Mouse (Mus musculus): ENCODE measurements at regions not wholly inside any gene's neighbourhood (a gene's known extent, or its start where the extent isn't known, plus 50 kb on each side); places are given as distances from the start of the nearest gene placed in this dataset.

- Histone ChIP-seq H3K4me2 (ENCODE audit: low read depth, low read length) (no peak overlapping the region), H3K4me3 (ENCODE audit: low read depth, low read length) (no peak overlapping the region), H3K4me1 (ENCODE audit: control insufficient read depth, insufficient read depth) (no peaks in the 10 kb centered on the region), H3K9me3 (replicated peaks; ENCODE audit: control insufficient read depth, low read length) (no peaks in the 10 kb centered on the region), H3K27me3 (ENCODE audit: control insufficient read depth, insufficient read depth, low read length) (no peaks in the 10 kb centered on the region), H3K27ac (ENCODE audit: low read depth) (no peak overlapping the region), H3K36me3 (replicated peaks; ENCODE audit: control insufficient read depth, insufficient read depth, low read length) (no peaks in the 10 kb centered on the region), H3K9ac (replicated peaks; ENCODE audit: low read depth, low read length) (no peak overlapping the region)
- TF ChIP-seq CTCF (IDR thresholded peaks at IDR 0.05; ENCODE audit: low read depth) = no peak
- no peak for TF ChIP-seq EP300 (IDR thresholded peaks at IDR 0.05; ENCODE audit: low read depth)
- DNase-seq (ENCODE audit: low spot score) (no peak), ATAC-seq (ENCODE audit: insufficient read depth, low read depth) (no peak)
- WGBS = 77% methylated on average over 20 of the region's 20 CpGs
Observed at GRCm38 (mm10) chr13:115346115-115347021, 244.6 kb upstream of the Itga1 start.

GRCm38 (mm10) chr13:115329000-115329960, 227.5 kb upstream of the Itga1 start:
- 78% methylated on average over 9 of the region's 9 CpGs for WGBS
- Histone ChIP-seq H3K27me3 (ENCODE audit: control insufficient read depth, insufficient read depth, low read length) (no peaks in the 10 kb centered on the region), H3K9me3 (replicated peaks; ENCODE audit: control insufficient read depth, low read length) (no peaks in the 10 kb centered on the region), H3K4me3 (ENCODE audit: low read depth, low read length) (no peak overlapping the region), H3K4me1 (ENCODE audit: control insufficient read depth, insufficient read depth) (no peaks in the 10 kb centered on the region), H3K4me2 (ENCODE audit: low read depth, low read length) (no peak overlapping the region), H3K9ac (replicated peaks; ENCODE audit: low read depth, low read length) (no peak overlapping the region), H3K27ac (ENCODE audit: low read depth) (no peak overlapping the region), H3K36me3 (replicated peaks; ENCODE audit: control insufficient read depth, insufficient read depth, low read length) (no peaks in the 10 kb centered on the region)
- DNase-seq (ENCODE audit: low spot score) (no peak), ATAC-seq (ENCODE audit: insufficient read depth, low read depth) (no peak)
- TF ChIP-seq EP300 (IDR thresholded peaks at IDR 0.05; ENCODE audit: low read depth) (no peak), CTCF (IDR thresholded peaks at IDR 0.05; ENCODE audit: low read depth) (no peak)

GRCm38 (mm10) chr13:115326294-115326693, 224.5 kb upstream of the Itga1 start:
- no peak overlapping the region for H3K4me2 ChIP-seq (ENCODE audit: low read depth, low read length)
- no peaks in the 10 kb centered on the region for H3K36me3 ChIP-seq (replicated peaks; ENCODE audit: control insufficient read depth, insufficient read depth, low read length)
- TF ChIP-seq EP300 (IDR thresholded peaks at IDR 0.05; ENCODE audit: low read depth) = no peak
- TF ChIP-seq CTCF (IDR thresholded peaks at IDR 0.05; ENCODE audit: low read depth) = no peak
- H3K9me3 ChIP-seq (replicated peaks; ENCODE audit: control insufficient read depth, low read length) = no peaks in the 10 kb centered on the region
- no peak overlapping the region for H3K9ac ChIP-seq (replicated peaks; ENCODE audit: low read depth, low read length)
- H3K27ac ChIP-seq (ENCODE audit: low read depth) = no peak overlapping the region
- 85% methylated on average over 2 of the region's 2 CpGs for WGBS
- H3K4me3 ChIP-seq (ENCODE audit: low read depth, low read length) = no peak overlapping the region
- H3K27me3 ChIP-seq (ENCODE audit: control insufficient read depth, insufficient read depth, low read length) = no peaks in the 10 kb centered on the region
- H3K4me1 ChIP-seq (ENCODE audit: control insufficient read depth, insufficient read depth) = no peaks in the 10 kb centered on the region
- no peak for DNase-seq (ENCODE audit: low spot score)
- ATAC-seq (ENCODE audit: insufficient read depth, low read depth) = no peak

GRCm38 (mm10) chr13:115316681-115317080, 214.9 kb upstream of the Itga1 start:
- Histone ChIP-seq H3K9me3 (replicated peaks; ENCODE audit: control insufficient read depth, low read length) (no peaks in the 10 kb centered on the region), H3K36me3 (replicated peaks; ENCODE audit: control insufficient read depth, insufficient read depth, low read length) (no peaks in the 10 kb centered on the region), H3K4me3 (ENCODE audit: low read depth, low read length) (no peak overlapping the region), H3K27me3 (ENCODE audit: control insufficient read depth, insufficient read depth, low read length) (no peaks in the 10 kb centered on the region), H3K27ac (ENCODE audit: low read depth) (no peak overlapping the region), H3K4me2 (ENCODE audit: low read depth, low read length) (no peak overlapping the region), H3K4me1 (ENCODE audit: control insufficient read depth, insufficient read depth) (no peaks in the 10 kb centered on the region), H3K9ac (replicated peaks; ENCODE audit: low read depth, low read length) (no peak overlapping the region)
- WGBS = 70% methylated on average over 3 of the region's 3 CpGs
- ATAC-seq (ENCODE audit: insufficient read depth, low read depth) = no peak
- no peak for DNase-seq (ENCODE audit: low spot score)
- TF ChIP-seq CTCF (IDR thresholded peaks at IDR 0.05; ENCODE audit: low read depth) (no peak), EP300 (IDR thresholded peaks at IDR 0.05; ENCODE audit: low read depth) (no peak)

GRCm38 (mm10) chr13:115308586-115308985, 206.8 kb upstream of the Itga1 start:
- H3K4me1 ChIP-seq (ENCODE audit: control insufficient read depth, insufficient read depth) = no peaks in the 10 kb centered on the region
- H3K4me3 ChIP-seq (ENCODE audit: low read depth, low read length) = no peak overlapping the region
- H3K27me3 ChIP-seq (ENCODE audit: control insufficient read depth, insufficient read depth, low read length) = no peaks in the 10 kb centered on the region
- H3K27ac ChIP-seq (ENCODE audit: low read depth) = no peak overlapping the region
- 73% methylated on average over 3 of the region's 3 CpGs for WGBS
- DNase-seq (ENCODE audit: low spot score) (no peak), ATAC-seq (ENCODE audit: insufficient read depth, low read depth) (no peak)
- H3K9ac ChIP-seq (replicated peaks; ENCODE audit: low read depth, low read length) = no peak overlapping the region
- H3K4me2 ChIP-seq (ENCODE audit: low read depth, low read length) = no peak overlapping the region
- no peaks in the 10 kb centered on the region for H3K36me3 ChIP-seq (replicated peaks; ENCODE audit: control insufficient read depth, insufficient read depth, low read length)
- TF ChIP-seq CTCF (IDR thresholded peaks at IDR 0.05; ENCODE audit: low read depth) = no peak
- TF ChIP-seq EP300 (IDR thresholded peaks at IDR 0.05; ENCODE audit: low read depth) = no peak
- H3K9me3 ChIP-seq (replicated peaks; ENCODE audit: control insufficient read depth, low read length) = no peaks in the 10 kb centered on the region
